Comparison of ENCODE assay signal across 14 mouse cellular contexts in the genomic region with DNA sequence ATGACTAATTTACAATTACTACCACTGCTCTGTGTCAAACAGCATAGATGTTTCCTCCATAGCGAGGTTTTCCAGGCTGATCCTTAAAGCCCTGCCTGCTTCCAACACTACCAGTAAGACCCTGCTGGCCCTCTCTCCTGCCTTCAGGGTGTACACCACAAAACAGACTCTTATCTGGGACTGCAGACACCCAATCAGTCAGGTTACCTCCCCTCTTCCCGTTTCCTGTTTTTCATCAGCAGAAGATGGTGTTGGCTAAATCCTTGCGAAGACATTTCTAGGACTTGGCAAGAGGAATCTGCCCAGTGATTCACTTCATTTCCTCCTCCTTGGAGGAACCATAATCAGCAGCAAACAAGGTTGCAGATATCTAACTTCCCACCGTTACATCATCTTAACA.
DNase-seq lines count a peak whose midpoint lies in the region; ATAC-seq lines count a peak whose summit lies in the region.
"Had no signal": no experiment of that assay in that cellular context is flagged by ENCODE, and none has a peak within 500 bp of the region (broad histone marks: within the 10 kb centered on the region; RNA-seq: fewer than 3 reads in every experiment).

No protein-coding gene starts in this region.

- peak overlapping the region; percentile 44; the same call in 1 of the 2 replicates for H3K27ac ChIP-seq in heart, embryonic 10.5 days
- H3K27ac ChIP-seq in forebrain, embryonic 14.5 days (ENCODE audit: low read depth, low read length) = no peak overlapping the region
- H3K27ac ChIP-seq: hindbrain, embryonic 13.5 days; limb, embryonic 12.5 days had no signal

- H3K9me3 ChIP-seq in heart, embryonic 10.5 days = no peaks in the 10 kb centered on the region
- no peaks in the 10 kb centered on the region for H3K9me3 ChIP-seq in forebrain, embryonic 14.5 days (replicated peaks; ENCODE audit: control insufficient read depth, low read length)
- H3K9me3 ChIP-seq: hindbrain, embryonic 13.5 days; limb, embryonic 12.5 days had no signal

- 37% methylated on average over 4 of the region's 4 CpGs for WGBS in heart, embryonic 10.5 days
- 91% methylated on average over 4 of the region's 4 CpGs for WGBS in forebrain, embryonic 14.5 days

- H3K4me3 ChIP-seq in heart, embryonic 10.5 days = no peak overlapping the region
- no peak overlapping the region for H3K4me3 ChIP-seq in forebrain, embryonic 14.5 days (ENCODE audit: low read depth, low read length)
- H3K4me3 ChIP-seq: erythroblast, embryonic 14.5 days; hindbrain, embryonic 13.5 days; limb, embryonic 12.5 days had no signal

- no peak overlapping the region for H3K9ac ChIP-seq in forebrain, embryonic 14.5 days (ENCODE audit: low read length)
- H3K9ac ChIP-seq: hindbrain, embryonic 13.5 days; limb, embryonic 12.5 days had no signal

- ATAC-seq in forebrain, embryonic 14.5 days = no peak

- peaks cover 18% of the 10 kb centered on the region for H3K4me1 ChIP-seq in heart, embryonic 10.5 days
- no peaks in the 10 kb centered on the region for H3K4me1 ChIP-seq in forebrain, embryonic 14.5 days (ENCODE audit: control insufficient read depth, insufficient read depth, low read length)

- DNase-seq in adrenal gland, adult (ENCODE audit: inconsistent age in 2 of 2, low spot score in 1 of 2) = peak; percentile 9 to 41
- no peak for DNase-seq in adrenal gland, postnatal 14 days
- no peak for DNase-seq in heart, embryonic 10.5 days (ENCODE audit: low spot score)
- peak; percentile 13 to 38 for DNase-seq in kidney, postnatal 25 days
- peak; percentile 60 for DNase-seq in lung, postnatal 36 days
- no peak for DNase-seq in forebrain, embryonic 14.5 days (ENCODE audit: low spot score)
- no peak for DNase-seq in cerebellum, adult 18-20 months
- DNase-seq in adrenal gland, postnatal 36 days = no peak
- DNase-seq: cerebellum, adult 11-12 months; right cerebral cortex, postnatal 14 days; thymus, postnatal 25 days had no signal

- H3K4me2 ChIP-seq in forebrain, embryonic 14.5 days (ENCODE audit: low read length) = no peak overlapping the region
- H3K4me2 ChIP-seq: hindbrain, embryonic 13.5 days; limb, embryonic 12.5 days had no signal

- no peaks in the 10 kb centered on the region for H3K27me3 ChIP-seq in heart, embryonic 10.5 days (ENCODE audit: insufficient read depth, poor library complexity, severe bottlenecking)
- no peaks in the 10 kb centered on the region for H3K27me3 ChIP-seq in forebrain, embryonic 14.5 days (replicated peaks; ENCODE audit: control insufficient read depth, insufficient read depth, low read length)
- H3K27me3 ChIP-seq: hindbrain, embryonic 13.5 days; limb, embryonic 12.5 days had no signal

- H3K36me3 ChIP-seq in heart, embryonic 10.5 days = no peaks in the 10 kb centered on the region
- H3K36me3 ChIP-seq in forebrain, embryonic 14.5 days (ENCODE audit: control insufficient read depth, insufficient read depth, low read length) = no peaks in the 10 kb centered on the region
- H3K36me3 ChIP-seq: hindbrain, embryonic 13.5 days; limb, embryonic 12.5 days had no signal

Comparison
In these comparisons a context has a peak if more than half of its experiments do, and no peak if none do; other contexts are left out.
1. DNase-seq: peak in adrenal gland, adult (2 of 2), kidney, postnatal 25 days (2 of 2) and lung, postnatal 36 days (single experiment); none in adrenal gland, postnatal 14 days (single experiment), heart, embryonic 10.5 days (single experiment), forebrain, embryonic 14.5 days (single experiment), cerebellum, adult 18-20 months (0 of 2) and adrenal gland, postnatal 36 days (0 of 2).